Mouse (Mus musculus): ENCODE data around the gene Med16. TPM values are rescaled to one million over a fixed set of nuclear protein-coding genes. Genes with fewer than 3 reads are reported as not detected.

The Med16 gene
- polyA plus RNA-seq, 1 experiment: 28.6 TPM

GRCm38 (mm10) chr10:79865189-79865601 is 43.5 kb downstream of the Med16 start:
- no peak for DNase-seq (ENCODE audit: low read depth, low spot score)
- 40% methylated on average over 12 of the region's 12 CpGs for WGBS

DNA sequence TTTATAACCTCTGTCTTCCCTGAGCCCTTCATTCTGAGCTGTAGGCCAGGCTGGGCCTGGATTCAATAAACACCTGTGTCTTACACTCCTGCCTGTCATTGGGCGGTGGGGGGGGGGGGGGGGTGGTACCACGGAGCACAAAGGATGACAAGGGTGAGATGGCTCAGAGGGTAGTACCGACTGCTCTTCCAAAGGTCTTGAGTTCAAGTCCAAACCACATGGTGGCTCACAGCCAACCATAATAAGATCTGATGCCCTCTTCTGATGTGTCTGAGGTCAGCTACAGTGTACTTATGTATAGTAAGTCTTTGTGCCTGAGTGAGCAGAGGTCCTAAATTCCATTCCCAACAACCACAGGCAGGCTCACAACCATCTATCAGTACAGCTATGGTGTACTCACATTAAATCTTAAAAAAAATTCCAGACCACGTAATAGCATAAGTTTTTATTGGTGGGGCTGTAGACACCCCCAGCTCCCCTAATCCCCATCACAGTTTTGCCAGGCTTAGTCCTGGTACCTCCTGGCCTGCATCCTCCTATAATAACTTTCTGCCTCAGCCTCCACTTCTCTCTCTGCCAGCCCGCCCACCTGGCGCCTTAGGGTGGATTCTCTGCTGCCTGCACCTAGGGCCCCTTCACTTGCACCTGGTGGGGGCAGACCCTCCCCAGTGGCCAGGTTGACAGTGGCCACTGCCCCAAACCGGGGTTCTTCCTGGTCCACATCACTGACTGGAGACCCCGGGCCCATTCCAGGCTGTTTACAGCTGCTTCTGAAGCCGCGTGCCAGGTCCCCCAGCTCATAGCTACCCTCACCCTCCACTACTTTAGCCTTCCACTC is 44.2 kb downstream of the Med16 start:
- no peak for DNase-seq (ENCODE audit: low read depth, low spot score)
- 47% methylated on average over 10 of the region's 10 CpGs for WGBS

- DNase-seq (ENCODE audit: low read depth, low spot score): no peak
- 60% methylated on average over 10 of the region's 10 CpGs for WGBS
Measured at GRCm38 (mm10) chr10:79862925-79863324, 45.8 kb downstream of the Med16 start.

GRCm38 (mm10) chr10:79862049-79862788 is 46.5 kb downstream of the Med16 start:
- 59% methylated on average over 23 of the region's 23 CpGs for WGBS
- DNase-seq (ENCODE audit: low read depth, low spot score): no peak

- no peak for DNase-seq (ENCODE audit: low read depth, low spot score)
- 37% methylated on average over 25 of the region's 25 CpGs for WGBS
Measured at GRCm38 (mm10) chr10:79861230-79862048, 47.3 kb downstream of the Med16 start.

DNA sequence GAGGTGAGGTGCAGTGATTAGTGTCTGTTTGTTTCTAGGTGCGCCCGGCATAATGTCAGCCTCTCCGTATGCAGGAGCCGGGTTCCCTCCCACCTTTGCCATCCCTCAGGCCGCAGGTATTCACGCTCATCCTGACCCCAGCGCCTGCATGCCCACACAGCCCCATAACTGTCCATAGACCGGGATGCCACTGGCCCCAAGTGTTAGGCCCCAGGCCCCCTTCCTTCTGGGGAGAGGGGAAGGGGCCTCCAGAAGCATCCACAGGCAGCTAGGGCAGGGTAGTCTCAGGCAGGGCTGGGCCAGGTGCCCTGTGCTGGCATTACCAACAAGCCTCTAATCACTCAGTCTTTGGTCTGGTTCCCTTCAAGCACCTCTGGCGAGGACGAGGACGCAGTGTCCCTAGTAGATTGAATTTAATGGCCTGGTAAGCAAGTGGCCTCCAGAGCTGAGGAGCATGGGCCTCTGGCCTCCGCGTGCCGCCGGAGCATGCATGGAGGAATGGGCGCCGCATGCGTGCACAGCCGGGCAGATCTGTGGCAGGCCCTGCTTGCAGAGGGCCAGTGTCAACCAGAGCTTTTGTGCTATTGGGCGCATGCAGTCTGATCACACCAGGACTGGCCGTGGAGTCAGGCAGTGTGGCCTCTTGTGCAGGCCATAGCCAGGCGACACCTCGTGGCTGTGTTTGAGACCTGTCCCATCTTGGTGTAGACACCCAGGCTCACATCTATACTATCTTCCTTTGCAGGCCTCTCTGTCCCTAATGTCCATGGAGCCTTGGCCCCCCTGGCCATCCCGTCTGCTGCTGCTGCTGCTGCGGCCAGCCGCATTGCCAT is 48.4 kb downstream of the Med16 start:
- no peak for DNase-seq (ENCODE audit: low read depth, low spot score)
- WGBS: 83% methylated on average over 26 of the region's 26 CpGs

DNA sequence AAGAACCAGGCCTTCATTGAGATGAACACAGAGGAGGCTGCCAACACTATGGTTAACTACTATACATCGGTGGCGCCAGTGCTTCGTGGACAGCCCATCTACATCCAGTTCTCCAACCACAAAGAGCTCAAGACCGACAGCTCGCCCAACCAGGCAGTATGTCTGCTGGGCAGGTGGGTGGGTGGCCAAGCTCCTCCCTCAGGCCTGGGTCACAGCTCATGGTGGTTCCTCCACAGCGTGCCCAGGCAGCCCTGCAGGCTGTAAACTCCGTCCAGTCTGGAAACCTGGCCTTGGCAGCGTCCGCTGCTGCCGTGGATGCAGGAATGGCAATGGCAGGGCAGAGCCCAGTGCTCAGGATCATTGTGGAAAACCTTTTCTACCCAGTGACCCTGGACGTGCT is 49.6 kb downstream of the Med16 start:
- DNase-seq (ENCODE audit: low read depth, low spot score): no peak
- 56% methylated on average over 11 of the region's 11 CpGs for WGBS

DNA sequence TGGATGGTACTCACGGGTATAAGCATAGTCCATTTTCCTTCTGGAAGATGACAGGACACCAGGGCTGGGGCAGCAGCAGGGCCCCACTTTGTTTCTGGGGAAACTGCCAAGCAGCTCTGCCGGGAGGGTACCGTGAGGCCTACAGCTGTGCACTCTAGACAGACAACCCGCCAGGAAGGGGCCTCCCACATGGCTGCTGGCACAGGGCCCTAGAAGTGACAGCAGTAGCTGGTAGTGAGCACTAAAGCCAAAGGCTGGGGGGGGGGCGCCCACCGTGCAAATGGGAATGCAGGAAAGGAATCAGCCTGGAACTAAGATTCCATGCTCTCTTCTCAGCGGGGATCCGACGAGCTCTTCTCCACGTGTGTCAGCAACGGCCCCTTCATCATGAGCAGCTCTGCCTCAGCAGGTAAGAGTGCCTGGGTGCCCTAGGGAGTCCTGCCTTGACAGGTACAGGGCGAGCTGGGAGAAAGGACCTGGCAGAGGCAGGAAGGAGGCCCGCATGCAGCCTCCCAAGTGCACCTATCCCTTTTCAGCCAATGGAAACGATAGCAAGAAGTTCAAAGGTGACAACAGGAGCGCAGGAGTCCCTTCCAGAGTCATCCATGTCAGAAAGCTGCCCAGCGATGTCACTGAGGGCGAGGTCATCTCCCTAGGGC is 50.2 kb downstream of the Med16 start:
- WGBS: 20% methylated on average over 17 of the region's 17 CpGs

DNA sequence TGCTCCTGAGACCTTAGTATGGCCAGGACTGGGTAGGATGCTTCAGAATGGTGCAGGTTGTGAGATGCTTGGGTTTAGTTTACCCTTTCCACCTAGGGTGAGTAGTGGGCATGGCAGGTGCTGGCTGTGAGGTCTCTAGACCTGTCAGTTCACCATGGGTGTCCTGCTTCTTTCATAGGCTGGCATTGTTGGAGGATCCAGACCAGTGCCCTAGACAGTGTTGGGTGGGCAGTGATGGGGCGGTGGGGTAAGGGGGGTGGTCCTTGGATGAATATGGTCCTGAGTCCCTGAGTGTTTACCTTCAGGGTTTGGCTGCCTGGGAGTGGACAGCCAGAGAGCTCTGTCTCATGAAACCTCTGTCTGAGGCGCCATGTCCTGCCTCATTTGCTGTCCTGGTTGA is 50.8 kb downstream of the Med16 start:
- no peak for DNase-seq (ENCODE audit: low read depth, low spot score)
- WGBS: 40% methylated on average over 2 of the region's 2 CpGs

More for the DNA sequence above, 50.2 kb downstream of the Med16 start:
- no peak for DNase-seq (ENCODE audit: low read depth, low spot score)

- DNase-seq (ENCODE audit: low read depth, low spot score): no peak
- 0% methylated on average over 4 of the region's 4 CpGs for WGBS
Measured at GRCm38 (mm10) chr10:79857452-79857811, 51.3 kb downstream of the Med16 start.

DNA sequence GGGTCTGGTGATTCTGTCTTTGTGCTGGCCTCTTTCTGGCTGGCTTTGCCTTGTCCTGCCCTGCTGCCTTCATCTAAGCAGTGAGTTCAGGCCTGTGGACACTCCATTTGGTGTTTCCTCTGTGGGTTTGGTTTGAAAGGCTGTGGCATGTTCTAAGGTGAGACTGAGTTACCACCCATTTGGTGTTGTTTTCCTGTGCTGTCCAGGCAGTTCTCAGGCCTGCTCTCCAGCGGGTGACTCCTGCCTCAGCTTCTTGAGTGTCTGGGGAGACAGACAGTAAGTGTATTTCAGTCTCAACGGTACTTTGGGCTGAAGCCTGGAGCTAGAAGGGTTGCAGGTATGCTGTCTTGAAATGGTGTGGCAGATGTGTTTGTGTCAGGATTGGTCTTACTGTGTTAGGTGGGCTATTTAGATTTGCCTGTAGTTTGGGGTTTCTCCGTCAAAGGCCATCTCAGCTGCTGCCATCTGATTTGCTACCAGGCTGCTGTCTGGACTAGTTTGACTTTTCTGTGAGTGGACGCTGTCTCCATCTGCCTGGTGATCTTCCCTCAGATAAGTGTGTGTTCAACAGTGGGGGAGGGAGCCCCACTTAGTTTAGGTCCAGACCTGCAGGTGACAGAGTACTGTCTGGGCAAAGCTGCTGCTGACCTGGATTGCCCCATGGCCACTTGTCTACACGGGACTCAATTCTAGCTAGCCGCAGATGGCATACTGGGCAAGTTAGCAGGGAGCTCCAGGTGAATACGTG is 51.8 kb downstream of the Med16 start:
- WGBS: 3% methylated on average over 7 of the region's 7 CpGs
- no peak for DNase-seq (ENCODE audit: low read depth, low spot score)

- 5% methylated on average over 6 of the region's 6 CpGs for WGBS
- DNase-seq (ENCODE audit: low read depth, low spot score): no peak
Measured at GRCm38 (mm10) chr10:79856280-79856679, 52.4 kb downstream of the Med16 start.

DNA sequence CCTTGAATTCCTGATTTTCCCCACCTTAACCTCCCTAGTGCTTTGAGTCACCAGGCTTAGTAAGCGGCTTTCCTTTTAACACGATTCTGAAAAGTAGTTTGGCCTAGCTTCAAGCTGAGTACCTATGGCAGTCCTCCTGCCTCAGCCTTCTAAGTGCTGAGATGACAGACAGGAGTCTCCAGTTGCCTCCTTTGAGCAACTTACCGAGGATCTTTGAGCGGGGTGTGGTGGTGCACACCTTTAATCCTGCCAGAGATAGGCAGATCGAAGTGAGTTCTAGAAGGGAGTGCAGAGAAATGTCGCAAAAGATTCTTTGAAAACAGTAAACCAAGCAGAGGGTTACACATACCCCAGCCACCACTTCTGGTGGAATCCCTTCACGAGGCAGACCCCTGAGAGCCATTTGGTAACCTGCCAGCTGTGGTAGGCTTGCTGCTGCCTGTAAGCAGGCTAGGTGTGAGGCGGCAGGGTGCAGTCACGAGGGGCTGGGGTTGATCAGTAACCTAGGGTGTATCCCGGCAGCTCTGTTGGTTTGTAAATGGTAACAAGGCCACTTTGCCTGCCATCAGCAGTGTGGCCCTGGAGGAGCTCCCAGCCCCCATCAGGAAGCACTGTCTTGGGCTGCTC is 53.1 kb downstream of the Med16 start:
- no peak for DNase-seq (ENCODE audit: low read depth, low spot score)
- under 1% methylated on average over 10 of the region's 10 CpGs for WGBS

DNA sequence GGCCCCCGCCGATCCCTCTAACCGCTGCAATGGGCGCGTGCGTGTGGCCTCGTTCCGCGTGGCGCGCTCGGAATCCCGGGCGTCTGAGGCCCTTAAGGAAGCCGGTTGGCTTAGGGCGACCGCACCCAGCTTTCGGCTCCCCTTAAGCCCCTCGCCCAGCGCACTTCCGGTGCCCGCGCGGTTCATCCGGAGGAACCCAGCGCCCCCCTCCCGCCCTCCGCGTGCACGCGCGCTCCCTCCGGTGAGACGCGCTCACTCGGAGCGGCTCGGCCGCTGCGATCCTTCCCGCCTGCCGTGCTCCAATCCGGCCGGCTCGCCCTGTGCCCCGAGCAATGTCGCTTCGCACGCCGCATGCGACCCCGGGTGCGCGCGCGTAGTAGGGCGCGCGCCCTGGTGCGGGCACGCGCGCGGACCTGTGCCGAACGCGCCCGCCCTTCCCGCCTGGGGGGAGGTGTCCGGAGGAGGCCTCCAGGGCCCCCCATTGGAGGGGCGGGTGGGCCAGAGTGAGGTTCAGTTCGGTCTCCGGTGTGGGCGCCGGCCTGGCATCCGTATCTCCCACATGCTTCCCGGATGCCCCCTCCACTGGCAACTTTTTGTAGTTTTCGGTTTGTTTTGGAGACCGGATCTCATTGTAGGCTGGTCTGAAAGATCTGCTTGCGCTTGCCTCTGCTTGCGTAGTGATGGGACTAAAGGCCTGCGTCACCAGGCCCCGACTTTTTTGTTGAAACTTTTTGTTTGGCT is 53.8 kb downstream of the Med16 start:
- no peak for DNase-seq (ENCODE audit: low read depth, low spot score)
- under 1% methylated on average over 83 of the region's 83 CpGs for WGBS

DNA sequence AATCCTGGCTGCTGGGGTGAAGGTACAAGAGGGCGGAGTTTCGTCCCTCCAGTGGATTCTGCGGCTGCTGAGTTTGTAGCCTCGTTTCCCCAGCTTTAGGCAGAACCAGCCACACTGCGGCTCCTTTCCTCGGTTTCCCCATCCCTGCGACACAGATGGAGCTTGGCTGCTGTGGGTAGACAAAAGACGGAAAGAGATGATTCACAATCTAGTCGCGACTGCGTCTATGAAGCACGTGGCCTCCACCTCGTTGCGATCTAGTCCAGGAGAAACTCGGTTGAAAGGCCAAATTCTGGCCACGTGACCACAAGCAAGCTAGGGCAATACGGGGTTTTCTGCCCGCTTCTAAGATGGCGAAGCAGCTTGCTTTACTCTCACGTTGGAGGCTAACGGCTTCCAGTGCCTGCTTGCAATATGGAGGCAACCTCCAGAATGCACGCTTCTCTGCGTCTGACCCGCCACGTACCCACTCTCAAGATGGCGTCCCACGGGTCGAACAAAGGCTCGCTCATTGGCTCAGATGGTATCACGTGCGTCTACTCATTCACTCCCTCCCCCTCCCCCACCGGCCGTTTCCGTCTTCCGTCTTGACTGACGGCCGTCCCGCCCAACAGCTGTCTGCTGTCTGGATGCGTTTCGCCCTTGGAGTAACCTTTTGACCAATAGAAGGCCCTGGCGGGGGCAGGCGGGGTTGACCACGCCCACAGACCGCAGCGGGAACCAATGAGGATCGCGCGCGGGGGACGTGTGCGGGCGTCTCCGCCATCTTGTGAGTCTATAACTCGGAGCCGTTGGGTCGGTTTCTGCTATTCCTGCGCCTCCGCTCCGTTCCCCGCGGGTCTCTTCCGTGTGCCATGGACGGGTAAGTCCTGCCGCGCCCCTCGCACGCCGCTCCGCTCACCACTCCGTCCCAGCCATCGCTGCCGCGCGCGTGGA is 54.6 kb downstream of the Med16 start, which contains the start of gene Ptbp1:
Gene Ptbp1, plus strand, starts transcription at position 568 of the 936 bp plus-strand sequence.
- peak; percentile 100 for DNase-seq (ENCODE audit: low read depth, low spot score)
- WGBS: under 1% methylated on average over 75 of the region's 75 CpGs

- DNase-seq (ENCODE audit: low read depth, low spot score): no peak
- under 1% methylated on average over 15 of the region's 15 CpGs for WGBS
Measured at GRCm38 (mm10) chr10:79853392-79853791, 55.3 kb downstream of the Med16 start.

Data from large intestine, adult 2 months (tissue).